Mouse (Mus musculus): ENCODE data around the gene Gm10570. TPM values are rescaled to one million over a fixed set of nuclear protein-coding genes. Genes with fewer than 3 reads are reported as not detected.
A peak's percentile ranks its signal among the peaks of the same experiment; 100 is the strongest.

Gene Gm10570
- total and polyA plus RNA-seq, 2 experiments from 2014 or later: 1.9 TPM; not detected in 1

- ATAC-seq (ENCODE audit: low FRiP score) (no peak), DNase-seq (ENCODE audit: low spot score) (no peak)
- Histone ChIP-seq H3K9ac (replicated peaks; ENCODE audit: low read length, poor library complexity, severe bottlenecking) (no peak overlapping the region), H3K9me3 (ENCODE audit: low read length) (no peaks in the 10 kb centered on the region), H3K4me3 (ENCODE audit: low read depth, low read length) (no peak overlapping the region), H3K4me2 (ENCODE audit: low read depth, low read length, poor library complexity, severe bottlenecking) (no peak overlapping the region), H3K4me1 (ENCODE audit: insufficient read depth, low read length) (no peaks in the 10 kb centered on the region), H3K36me3 (ENCODE audit: insufficient read depth, low read length) (no peaks in the 10 kb centered on the region), H3K27ac (ENCODE audit: low read depth, low read length) (no peak overlapping the region), H3K27me3 (ENCODE audit: insufficient read depth, low read length) (no peaks in the 10 kb centered on the region)
- TF ChIP-seq CTCF (IDR thresholded peaks at IDR 0.05): no peak
- 77% methylated on average over 5 of the region's 5 CpGs for WGBS
These were observed 25.6 kb downstream of the Gm10570 start for GRCm38 (mm10) chr4:130282856-130283255.

- H3K27me3 ChIP-seq (ENCODE audit: insufficient read depth, low read length): no peaks in the 10 kb centered on the region
- DNase-seq (ENCODE audit: low spot score) (no peak), ATAC-seq (ENCODE audit: low FRiP score) (no peak)
- H3K27ac ChIP-seq (ENCODE audit: low read depth, low read length): no peak within 1 kb of the TSS
- no peak within 1 kb of the TSS for H3K9ac ChIP-seq (replicated peaks; ENCODE audit: low read length, poor library complexity, severe bottlenecking)
- WGBS: 79% methylated on average over 2 of the region's 2 CpGs
- no peak within 1 kb of the TSS for H3K4me2 ChIP-seq (ENCODE audit: low read depth, low read length, poor library complexity, severe bottlenecking)
- no peak for TF ChIP-seq CTCF (IDR thresholded peaks at IDR 0.05)
- no peaks in the 10 kb centered on the region for H3K9me3 ChIP-seq (ENCODE audit: low read length)
- no peaks in the 10 kb centered on the region for H3K4me1 ChIP-seq (ENCODE audit: insufficient read depth, low read length)
- no peaks in the 10 kb centered on the region for H3K36me3 ChIP-seq (ENCODE audit: insufficient read depth, low read length)
- H3K4me3 ChIP-seq (ENCODE audit: low read depth, low read length): no peak within 1 kb of the TSS
These were observed 29.4 kb downstream of the Gm10570 start, which contains the start of gene Serinc2 for GRCm38 (mm10) chr4:130279105-130279504. Serinc2 (minus strand) TSS chr4:130279205.

GRCm38 (mm10) chr4:130276573-130277176, 31.8 kb downstream of the Gm10570 start:
- DNase-seq (ENCODE audit: low spot score) (no peak), ATAC-seq (ENCODE audit: low FRiP score) (no peak)
- Histone ChIP-seq H3K4me3 (ENCODE audit: low read depth, low read length) (no peak overlapping the region), H3K36me3 (ENCODE audit: insufficient read depth, low read length) (no peaks in the 10 kb centered on the region), H3K27me3 (ENCODE audit: insufficient read depth, low read length) (no peaks in the 10 kb centered on the region), H3K4me1 (ENCODE audit: insufficient read depth, low read length) (no peaks in the 10 kb centered on the region), H3K27ac (ENCODE audit: low read depth, low read length) (no peak overlapping the region), H3K9me3 (ENCODE audit: low read length) (no peaks in the 10 kb centered on the region), H3K9ac (replicated peaks; ENCODE audit: low read length, poor library complexity, severe bottlenecking) (no peak overlapping the region), H3K4me2 (ENCODE audit: low read depth, low read length, poor library complexity, severe bottlenecking) (no peak overlapping the region)
- WGBS: 77% methylated on average over 7 of the region's 7 CpGs
- no peak for TF ChIP-seq CTCF (IDR thresholded peaks at IDR 0.05)

- no peak for ATAC-seq (ENCODE audit: low FRiP score)
These were observed 32.7 kb downstream of the Gm10570 start for GRCm38 (mm10) chr4:130275823-130276105.

GRCm38 (mm10) chr4:130275016-130275822, 33.3 kb downstream of the Gm10570 start:
- under 1% methylated on average over 55 of the region's 62 CpGs for WGBS
- Histone ChIP-seq H3K36me3 (ENCODE audit: insufficient read depth, low read length) (no peaks in the 10 kb centered on the region), H3K27me3 (ENCODE audit: insufficient read depth, low read length) (no peaks in the 10 kb centered on the region), H3K9ac (replicated peaks; ENCODE audit: low read length, poor library complexity, severe bottlenecking) (peak overlapping the region; percentile 77), H3K4me2 (ENCODE audit: low read depth, low read length, poor library complexity, severe bottlenecking) (peak overlapping the region; percentile 96), H3K9me3 (ENCODE audit: low read length) (no peaks in the 10 kb centered on the region), H3K27ac (ENCODE audit: low read depth, low read length) (peak overlapping the region; percentile 85), H3K4me1 (ENCODE audit: insufficient read depth, low read length) (no peaks in the 10 kb centered on the region), H3K4me3 (ENCODE audit: low read depth, low read length) (peak overlapping the region; percentile 70)
- no peak for DNase-seq (ENCODE audit: low spot score)
- no peak for TF ChIP-seq CTCF (IDR thresholded peaks at IDR 0.05)
- peak; percentile 22 for ATAC-seq (ENCODE audit: low FRiP score)

More at GRCm38 (mm10) chr4:130275823-130276105, 32.7 kb downstream of the Gm10570 start:
- 34% methylated on average over 5 of the region's 5 CpGs for WGBS
- no peaks in the 10 kb centered on the region for H3K9me3 ChIP-seq (ENCODE audit: low read length)
- peak overlapping the region; percentile 70 for H3K4me3 ChIP-seq (ENCODE audit: low read depth, low read length)
- H3K4me2 ChIP-seq (ENCODE audit: low read depth, low read length, poor library complexity, severe bottlenecking): peak overlapping the region; percentile 96
- H3K9ac ChIP-seq (replicated peaks; ENCODE audit: low read length, poor library complexity, severe bottlenecking): no peak overlapping the region; the same call in 1 of the 2 replicates
- no peak overlapping the region for H3K27ac ChIP-seq (ENCODE audit: low read depth, low read length)
- DNase-seq (ENCODE audit: low spot score): no peak
- no peaks in the 10 kb centered on the region for H3K4me1 ChIP-seq (ENCODE audit: insufficient read depth, low read length)
- no peaks in the 10 kb centered on the region for H3K27me3 ChIP-seq (ENCODE audit: insufficient read depth, low read length)
- H3K36me3 ChIP-seq (ENCODE audit: insufficient read depth, low read length): no peaks in the 10 kb centered on the region
- no peak for TF ChIP-seq CTCF (IDR thresholded peaks at IDR 0.05)

Measured in midbrain, postnatal 0 days (tissue).